Mouse (Mus musculus): ENCODE results near the gene Kif1c.

- TF ChIP-seq CTCF (IDR thresholded peaks at IDR 0.05; ENCODE audit: insufficient read depth, low read depth, low read length) (no peak), POLR2A (IDR thresholded peaks at IDR 0.05; ENCODE audit: insufficient read depth, low read depth, low read length) (no peak)
These were observed 24.4 kb downstream of the Kif1c start for GRCm38 (mm10) chr11:70724706-70725105.
